ENCODE assay signal across 38 mouse cellular contexts in genomic region chr6:128733908-128734679, GRCm38 (mm10). TPM values are rescaled to one million over a fixed set of nuclear protein-coding genes. Genes with fewer than 3 reads are reported as not detected.
DNase-seq lines count a peak whose midpoint lies in the region; ATAC-seq and TF ChIP-seq lines count a peak whose summit lies in the region.
"Had no signal": no experiment of that assay in that cellular context is flagged by ENCODE, and none has a peak within 500 bp of the region (broad histone marks: within the 10 kb centered on the region; RNA-seq: fewer than 3 reads in every experiment).

No protein-coding gene starts in this region.

- H3K27me3 ChIP-seq in cerebellum, adult 2 months (ENCODE audit: control insufficient read depth, insufficient read depth, low read length): no peaks in the 10 kb centered on the region
- H3K27me3 ChIP-seq: heart, embryonic 15.5 days; hindbrain, embryonic 12.5 days; intestine, embryonic 15.5 days; midbrain, embryonic 15.5 days; neural tube, embryonic 12.5 days had no signal

- DNase-seq in 416B (ENCODE audit: low read depth): peak; percentile 29
- peak; percentile 29 to 41 for DNase-seq in B cell, adult 2 months
- DNase-seq in kidney, postnatal 25 days: no peak
- no peak for DNase-seq in layer of hippocampus, postnatal 14 days (ENCODE audit: low spot score in 2 of 2)
- no peak for DNase-seq in cerebellum, adult 2 months
- DNase-seq: adrenal gland, adult 2 months; adrenal gland, postnatal 36 days; cerebellum, adult 11 months; cerebellum, adult 9-11 months; forebrain, postnatal 0 days; kidney, adult 2 months; liver; lung, adult 2 months; lung, postnatal 14 days; right cerebral cortex, postnatal 4 days; thymus, postnatal 4 days had no signal

- H3K4me1 ChIP-seq in cerebellum, adult 2 months (ENCODE audit: control insufficient read depth, insufficient read depth, low read length): no peaks in the 10 kb centered on the region
- H3K4me1 ChIP-seq: heart, embryonic 15.5 days; hindbrain, embryonic 12.5 days; intestine, embryonic 15.5 days; midbrain, embryonic 15.5 days had no signal

- no peak for TF ChIP-seq CTCF in cerebellum, adult 2 months (IDR thresholded peaks at IDR 0.05; ENCODE audit: borderline replicate concordance, insufficient read depth, low read depth, low read length)

- TF ChIP-seq POLR2A in cerebellum, adult 2 months (IDR thresholded peaks at IDR 0.05; ENCODE audit: borderline replicate concordance, insufficient read depth, low read length): no peak

- peak; percentile 65 for ATAC-seq in granulocyte monocyte progenitor cell, adult 5-6 weeks (replicated peaks; ENCODE audit: poor library complexity, severe bottlenecking)
- ATAC-seq in megakaryocyte-erythroid progenitor cell, adult 5-6 weeks (replicated peaks; ENCODE audit: low FRiP score, low TSS enrichment, poor library complexity, severe bottlenecking): peak; percentile 32; the same call in 1 of the 2 replicates
- ATAC-seq in cerebellum, adult (ENCODE audit: insufficient number of reproducible peaks, low FRiP score, low TSS enrichment): no peak
- ATAC-seq: forebrain, postnatal 0 days; hindbrain, postnatal 0 days; intestine, embryonic 15.5 days; midbrain, embryonic 15.5 days had no signal

- 63% methylated on average over 5 of the region's 5 CpGs for WGBS in cerebellum, adult 2 months

- no peak overlapping the region for H3K27ac ChIP-seq in cerebellum, adult 2 months (ENCODE audit: insufficient read depth, low read length)
- H3K27ac ChIP-seq: heart, embryonic 15.5 days; hindbrain, embryonic 12.5 days; hindbrain, postnatal 0 days; intestine, embryonic 15.5 days; liver, embryonic 14.5 days; midbrain, embryonic 15.5 days; neural tube, embryonic 12.5 days had no signal

- H3K4me3 ChIP-seq in cerebellum, adult 2 months (replicated peaks; ENCODE audit: insufficient read depth, low read depth, low read length): no peak overlapping the region
- H3K4me3 ChIP-seq: erythroblast, embryonic 14.5 days; heart, embryonic 15.5 days; hindbrain, embryonic 12.5 days; intestine, embryonic 15.5 days; midbrain, embryonic 15.5 days; neural tube, embryonic 12.5 days had no signal

RNA-seq across cellular contexts. Expression of gene Klrb1, which starts 11.2 kb away (rescaled TPM):
- total RNA-seq in granulocyte monocyte progenitor cell, adult 5-6 weeks (2014; fragmentation: Nextera tagmentation): not detected in 2 replicates
- not detected in 2 replicates for total RNA-seq in granulocyte monocyte progenitor cell, adult 5-6 weeks (2017)
- 2.4 TPM in 1 of 2 replicates, not detected in the other for total RNA-seq in megakaryocyte-erythroid progenitor cell, adult 5-6 weeks (2014; fragmentation: Nextera tagmentation)
- total RNA-seq in megakaryocyte-erythroid progenitor cell, adult 5-6 weeks (2017): not detected in 2 replicates
- total RNA-seq in layer of hippocampus, postnatal 14 days (2021): 1 to 10 TPM; 2.0 to 2.9 TPM
- not detected in 2 replicates for polyA plus RNA-seq in cerebellum, adult 2 months (2012; rRNA removed)
- total RNA-seq: adrenal gland, adult 2 months; adrenal gland, postnatal 36 days; forebrain, postnatal 0 days; gastrocnemius, adult 8-10 months; gastrocnemius, postnatal 4 days; heart, adult 8-10 months; heart, postnatal 25 days had no signal
- polyA plus RNA-seq: adrenal gland, adult 2 months; cortical plate, adult 2 months; embryonic facial prominence, embryonic 14.5 days; erythroblast, embryonic 14.5 days; forebrain, embryonic 11.5 days; heart, embryonic 15.5 days; hindbrain, embryonic 12.5 days; intestine, embryonic 15.5 days; kidney, adult 2 months; kidney, embryonic 16.5 days; limb, embryonic 11.5 days; liver, embryonic 14.5 days; lung, adult 2 months; neural tube, embryonic 12.5 days; thymus, postnatal 0 days had no signal

RNA-seq across cellular contexts. Expression of gene Klrb1c, which starts 54.9 kb away (rescaled TPM):
- total RNA-seq in granulocyte monocyte progenitor cell, adult 5-6 weeks (2014; fragmentation: Nextera tagmentation): not detected in 2 replicates
- 0.34 and 1.0 TPM in 2 replicates for total RNA-seq in granulocyte monocyte progenitor cell, adult 5-6 weeks (2017)
- total RNA-seq in megakaryocyte-erythroid progenitor cell, adult 5-6 weeks (2014; fragmentation: Nextera tagmentation): 0.39 and 1.2 TPM in 2 replicates
- total RNA-seq in megakaryocyte-erythroid progenitor cell, adult 5-6 weeks (2017): 1.3 and 14.3 TPM in 2 replicates
- not detected for total RNA-seq in layer of hippocampus, postnatal 14 days (2021)
- 0.08 TPM in 1 of 2 replicates, not detected in the other for polyA plus RNA-seq in cerebellum, adult 2 months (2012; rRNA removed)
- total RNA-seq: gastrocnemius, adult 8-10 months; left cerebral cortex, postnatal 10 days had no signal
- polyA plus RNA-seq: embryonic facial prominence, embryonic 14.5 days; erythroblast, embryonic 14.5 days; forebrain, embryonic 11.5 days; hindbrain, embryonic 12.5 days; limb, embryonic 11.5 days; neural tube, embryonic 12.5 days had no signal

Comparison
In these comparisons a context has a peak if more than half of its experiments do, and no peak if none do; other contexts are left out.
1. DNase-seq: peak in 416B (single experiment) and B cell, adult 2 months (2 of 2); none in kidney, postnatal 25 days (0 of 2), layer of hippocampus, postnatal 14 days (0 of 2) and cerebellum, adult 2 months (0 of 2).